Mouse (Mus musculus) limb, embryonic 11.5 days (tissue): Measurements from ENCODE around the gene Fastk. TPM values are rescaled to one million over a fixed set of nuclear protein-coding genes. Genes with fewer than 3 reads are reported as not detected.

ENCODE experiments used
- ATAC-seq: fragments of 200-750 bp; cut with Nextera tagmentation; 2 replicates; pipeline ENCODE4 v1.8.0; 2017; ENCODE audit warnings: low read depth; ENCODE audit not compliant: insufficient number of reproducible peaks, low FRiP score, low TSS enrichment
- DNase-seq: peaks from one replicate; pipeline ENCODE4 v3.0.0-alpha.2; 2015; ENCODE audit warnings: low spot score
- H3K27ac ChIP-seq: fragments of 300-500 bp; sonication (generic); replicated peaks from 2 replicates; pipeline ENCODE4 v1.5.1; 2014; ENCODE audit warnings: low read depth, mild to moderate bottlenecking, low read length
- H3K27me3 ChIP-seq: fragments of 300-500 bp; sonication (generic); 2 replicates; pipeline ENCODE4 v1.6.1; 2014; ENCODE audit warnings: mild to moderate bottlenecking, low read length, mixed read lengths; ENCODE audit not compliant: control insufficient read depth, insufficient read depth
- H3K36me3 ChIP-seq: fragments of 300-500 bp; sonication (generic); 2 replicates; pipeline ENCODE4 v1.6.1; 2014; ENCODE audit warnings: mild to moderate bottlenecking, low read length, moderate library complexity, mixed read lengths; ENCODE audit not compliant: control insufficient read depth, insufficient read depth
- H3K4me1 ChIP-seq: fragments of 300-500 bp; sonication (generic); 2 replicates; pipeline ENCODE4 v1.6.1; 2014; ENCODE audit warnings: low read length, mixed read lengths; ENCODE audit not compliant: control insufficient read depth, insufficient read depth
- H3K4me2 ChIP-seq: fragments of 300-500 bp; sonication (generic); 2 replicates; pipeline ENCODE4 v1.6.1; 2014; ENCODE audit warnings: low read depth, mild to moderate bottlenecking, moderate library complexity; ENCODE audit not compliant: severe bottlenecking
- H3K4me3 ChIP-seq: fragments of 300-500 bp; sonication (generic); 2 replicates; pipeline ENCODE4 v1.5.1; 2014; ENCODE audit warnings: low read depth, low read length
- H3K9ac ChIP-seq: fragments of 300-500 bp; sonication (generic); 2 replicates; pipeline ENCODE4 v1.6.1; 2014; ENCODE audit warnings: mild to moderate bottlenecking, low read length
- H3K9me3 ChIP-seq: fragments of 300-500 bp; sonication (generic); 2 replicates; pipeline ENCODE4 v1.6.1; 2016; ENCODE audit warnings: low read length; ENCODE audit not compliant: control insufficient read depth
- WGBS: fragments of 180-500 bp; shearing (Covaris S2); extraction: QIAGEN DNeasy Blood & Tissue Kit; methylation state at CpG from one replicate; pipeline ENCODE4 v1.1.7; 2014; 5-methylcytosine and 5-hydroxymethylcytosine counted together
- polyA plus RNA-seq: library from polyadenylated mRNA; unstranded; fragments of >200 nt; fragmentation: Nextera tagmentation; extraction: Ambion mirVana; gene quantifications from 2 replicates; pipeline ENCODE4 v1.2.1, GENCODE M21; 2014

Gene Fastk
- polyA plus RNA-seq, result 89.6 and 95.1 TPM in 2 replicates

- WGBS, result under 1% methylated on average over 60 of the region's 60 CpGs
- ATAC-seq, result peak; percentile 74
- Histone ChIP-seq H3K36me3 (peaks cover 12% of the 10 kb centered on the region), H3K4me1 (peaks cover 11% of the 10 kb centered on the region), H3K4me3 (peak within 1 kb of the TSS; percentile 87), H3K27me3 (no peaks in the 10 kb centered on the region), H3K4me2 (peak within 1 kb of the TSS; percentile 79), H3K9ac (peak within 1 kb of the TSS; percentile 86), H3K27ac (peak within 1 kb of the TSS; percentile 49), H3K9me3 (no peaks in the 10 kb centered on the region)
- DNase-seq, result peak; percentile 94
Measured at GRCm38 (mm10) chr5:24444746-24445427, at the start of gene Fastk. Fastk (minus strand) TSS chr5:24445287.

- peaks cover 25% of the 10 kb centered on the region for H3K36me3 ChIP-seq
- no peak overlapping the region for H3K4me2 ChIP-seq
- no peak for DNase-seq
- H3K9ac ChIP-seq, result no peak overlapping the region
- no peaks in the 10 kb centered on the region for H3K9me3 ChIP-seq
- peaks cover 8% of the 10 kb centered on the region for H3K4me1 ChIP-seq
- ATAC-seq, result no peak
- no peaks in the 10 kb centered on the region for H3K27me3 ChIP-seq
- H3K4me3 ChIP-seq, result no peak overlapping the region
- no peak overlapping the region for H3K27ac ChIP-seq
- WGBS, result 92% methylated on average over 16 of the region's 16 CpGs
Measured at GRCm38 (mm10) chr5:24492546-24493285, 47.6 kb upstream of the Fastk start.

- Histone ChIP-seq H3K36me3 (peaks cover 31% of the 10 kb centered on the region), H3K4me1 (peaks cover 18% of the 10 kb centered on the region), H3K4me3 (no peak overlapping the region), H3K27me3 (no peaks in the 10 kb centered on the region), H3K9ac (no peak overlapping the region), H3K9me3 (no peaks in the 10 kb centered on the region), H3K27ac (peak overlapping the region; percentile 52; the same call in 1 of the 2 replicates), H3K4me2 (no peak overlapping the region)
- WGBS, result 25% methylated on average over 14 of the region's 14 CpGs
- ATAC-seq (no peak), DNase-seq (no peak)
Measured at GRCm38 (mm10) chr5:24490413-24490920, 45.4 kb upstream of the Fastk start.

- Histone ChIP-seq H3K4me2 (no peak overlapping the region), H3K4me1 (peaks cover 35% of the 10 kb centered on the region), H3K36me3 (peaks cover 21% of the 10 kb centered on the region), H3K27ac (no peak overlapping the region), H3K9ac (no peak overlapping the region), H3K27me3 (no peaks in the 10 kb centered on the region), H3K9me3 (no peaks in the 10 kb centered on the region), H3K4me3 (no peak overlapping the region)
- DNase-seq (no peak), ATAC-seq (no peak)
- 89% methylated on average over 5 of the region's 5 CpGs for WGBS
Measured at GRCm38 (mm10) chr5:24486738-24487137, 41.7 kb upstream of the Fastk start.

GRCm38 (mm10) chr5:24486097-24486496 lies 41.0 kb upstream of the Fastk start:
- Histone ChIP-seq H3K4me1 (peaks cover 39% of the 10 kb centered on the region), H3K27ac (no peak overlapping the region), H3K27me3 (no peaks in the 10 kb centered on the region), H3K4me3 (no peak overlapping the region), H3K36me3 (peaks cover 22% of the 10 kb centered on the region), H3K9me3 (no peaks in the 10 kb centered on the region), H3K9ac (no peak overlapping the region), H3K4me2 (no peak overlapping the region)
- DNase-seq, result peak; percentile 95
- no peak for ATAC-seq
- WGBS, result 2% methylated on average over 8 of the region's 8 CpGs

GRCm38 (mm10) chr5:24484963-24485362 lies 39.9 kb upstream of the Fastk start:
- H3K9ac ChIP-seq, result 0 out of 2 replicates have a peak overlapping the region, but pooled peaks have one; percentile 0
- H3K27ac ChIP-seq, result no peak overlapping the region
- H3K4me1 ChIP-seq, result peaks cover 38% of the 10 kb centered on the region
- H3K9me3 ChIP-seq, result no peaks in the 10 kb centered on the region
- no peak for ATAC-seq
- peak; percentile 49 for DNase-seq
- WGBS, result 17% methylated on average over 22 of the region's 22 CpGs
- peak overlapping the region; percentile 46 for H3K4me2 ChIP-seq
- no peaks in the 10 kb centered on the region for H3K27me3 ChIP-seq
- H3K36me3 ChIP-seq, result peaks cover 23% of the 10 kb centered on the region
- H3K4me3 ChIP-seq, result no peak overlapping the region

- Histone ChIP-seq H3K9ac (no peak overlapping the region), H3K27me3 (no peaks in the 10 kb centered on the region), H3K4me1 (peaks cover 33% of the 10 kb centered on the region), H3K27ac (no peak overlapping the region), H3K9me3 (no peaks in the 10 kb centered on the region), H3K4me3 (no peak overlapping the region), H3K36me3 (peaks cover 27% of the 10 kb centered on the region), H3K4me2 (no peak overlapping the region)
- WGBS, result 23% methylated on average over 11 of the region's 11 CpGs
- DNase-seq (peak; percentile 81), ATAC-seq (peak; percentile 16; the same call in 1 of the 2 replicates)
Measured at GRCm38 (mm10) chr5:24483326-24483725, 38.2 kb upstream of the Fastk start.

GRCm38 (mm10) chr5:24482247-24483079 lies 37.4 kb upstream of the Fastk start:
- Histone ChIP-seq H3K27ac (no peak overlapping the region), H3K4me1 (peaks cover 30% of the 10 kb centered on the region)
- DNase-seq, result no peak

More at GRCm38 (mm10) chr5:24482247-24483079, 37.4 kb upstream of the Fastk start:
- H3K27me3 ChIP-seq, result no peaks in the 10 kb centered on the region
- H3K4me2 ChIP-seq, result no peak overlapping the region
- H3K9ac ChIP-seq, result peak overlapping the region; percentile 9; the same call in 1 of the 2 replicates
- WGBS, result 57% methylated on average over 36 of the region's 41 CpGs
- H3K9me3 ChIP-seq, result no peaks in the 10 kb centered on the region
- 0 out of 2 replicates have a peak, but pooled peaks have one; percentile 7 for ATAC-seq
- no peak overlapping the region for H3K4me3 ChIP-seq
- peaks cover 30% of the 10 kb centered on the region for H3K36me3 ChIP-seq
